Mouse (Mus musculus): Measurements from ENCODE around the gene Trak1.

- TF ChIP-seq CTCF (IDR thresholded peaks at IDR 0.05; ENCODE audit: low read depth, low read length), result no peak
- TF ChIP-seq POLR2A (IDR thresholded peaks at IDR 0.05; ENCODE audit: borderline replicate concordance, low read depth, low read length), result no peak
Measured at GRCm38 (mm10) chr9:121414237-121414636, 116.9 kb downstream of the Trak1 start.
